Mouse (Mus musculus) forebrain, embryonic 11.5 days (tissue): Measurements from ENCODE around the gene Gm42906. TPM values are rescaled to one million over a fixed set of nuclear protein-coding genes. Genes with fewer than 3 reads are reported as not detected.

Source experiments
- ATAC-seq: fragments of 200-750 bp; cut with Nextera tagmentation; replicated peaks from 2 replicates; pipeline ENCODE4 v1.8.0; 2017; ENCODE audit warnings: moderate TSS enrichment; ENCODE audit not compliant: low FRiP score
- DNase-seq: peaks from one replicate; pipeline ENCODE4 v3.0.0-alpha.2; 2017; ENCODE audit warnings: low spot score
- H3K27ac ChIP-seq: fragments of 300-500 bp; sonication (generic); 2 replicates; pipeline ENCODE4 v1.5.1; 2014; ENCODE audit warnings: low read depth, low read length
- H3K27me3 ChIP-seq: fragments of 300-500 bp; sonication (generic); 2 replicates; pipeline ENCODE4 v1.6.1; 2014; ENCODE audit warnings: mild to moderate bottlenecking, low read length, mixed read lengths; ENCODE audit not compliant: control insufficient read depth, insufficient read depth
- H3K36me3 ChIP-seq: fragments of 300-500 bp; sonication (generic); 2 replicates; pipeline ENCODE4 v1.6.1; 2014; ENCODE audit warnings: mild to moderate bottlenecking, low read length, moderate library complexity, mixed read lengths; ENCODE audit not compliant: control insufficient read depth, insufficient read depth
- H3K4me1 ChIP-seq: fragments of 300-500 bp; sonication (generic); replicated peaks from 2 replicates; pipeline ENCODE4 v1.6.1; 2014; ENCODE audit warnings: low read length, mixed read lengths; ENCODE audit not compliant: control insufficient read depth, insufficient read depth
- H3K4me2 ChIP-seq: fragments of 300-500 bp; sonication (generic); 2 replicates; pipeline ENCODE4 v1.6.1; 2014; ENCODE audit warnings: low read depth, mild to moderate bottlenecking, low read length, moderate library complexity, mixed read lengths; ENCODE audit not compliant: severe bottlenecking
- H3K4me3 ChIP-seq: fragments of 300-500 bp; sonication (generic); 2 replicates; pipeline ENCODE4 v1.5.1; 2014; ENCODE audit warnings: low read depth, low read length
- H3K9ac ChIP-seq: fragments of 300-500 bp; sonication (generic); 2 replicates; pipeline ENCODE4 v1.6.1; 2014; ENCODE audit warnings: low read length
- H3K9me3 ChIP-seq: fragments of 300-500 bp; sonication (generic); 2 replicates; pipeline ENCODE4 v1.6.1; 2016; ENCODE audit warnings: low read length, mixed read lengths; ENCODE audit not compliant: control insufficient read depth
- WGBS: fragments of 180-500 bp; shearing (Covaris S2); extraction: QIAGEN DNeasy Blood & Tissue Kit; methylation state at CpG from one replicate; pipeline ENCODE4 v1.1.7; 2014; 5-methylcytosine and 5-hydroxymethylcytosine counted together
- polyA plus RNA-seq: library from polyadenylated mRNA; unstranded; fragments of >200 nt; fragmentation: Nextera tagmentation; extraction: Ambion mirVana; gene quantifications from 2 replicates; pipeline ENCODE4 v1.2.1, GENCODE M21; 2014

The Gm42906 gene
- polyA plus RNA-seq, 1 experiment from 2014 or later = not detected

DNA sequence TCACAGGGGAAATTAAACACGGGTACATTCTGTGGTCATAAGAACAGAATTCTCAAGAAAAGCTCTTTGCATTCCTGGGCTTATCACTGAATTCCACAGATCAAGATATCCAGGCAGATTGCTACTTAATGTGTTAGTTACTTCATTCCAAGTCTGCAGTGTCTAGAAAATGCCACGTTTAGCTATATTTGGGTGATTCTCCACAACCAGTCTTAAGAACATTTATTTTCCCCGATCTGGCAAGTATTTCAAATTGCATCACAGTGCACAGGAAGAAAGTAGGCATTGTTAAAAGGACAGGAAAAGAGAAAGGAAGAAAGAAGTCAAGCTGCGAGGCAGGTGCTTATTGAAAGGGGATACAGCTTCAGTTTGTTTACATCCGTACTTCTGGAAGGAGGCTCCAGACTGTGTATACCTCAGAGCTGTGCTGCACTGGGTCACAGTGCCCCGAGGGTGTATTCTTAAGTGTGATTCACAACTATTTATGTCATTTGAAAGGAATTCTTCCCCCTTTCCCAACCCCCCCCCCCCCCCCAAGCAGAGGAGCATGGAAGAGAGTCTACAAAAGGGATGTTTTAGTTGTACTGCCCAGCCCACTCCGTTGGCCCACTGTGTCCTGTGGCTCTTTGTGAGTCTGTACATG lies 373.7 kb downstream of the Gm42906 start:
- peak; percentile 53 for DNase-seq
- Histone ChIP-seq H3K27ac (no peak overlapping the region), H3K4me1 (peaks cover 8% of the 10 kb centered on the region; the same call in 1 of the 2 replicates), H3K9me3 (no peaks in the 10 kb centered on the region), H3K36me3 (no peaks in the 10 kb centered on the region), H3K4me3 (no peak overlapping the region), H3K27me3 (no peaks in the 10 kb centered on the region), H3K4me2 (no peak overlapping the region), H3K9ac (no peak overlapping the region)
- 36% methylated on average over 7 of the region's 7 CpGs for WGBS
- ATAC-seq = peak; percentile 62; the same call in 1 of the 2 replicates

GRCm38 (mm10) chr5:151053190-151053589 lies 374.8 kb downstream of the Gm42906 start:
- Histone ChIP-seq H3K27me3 (no peaks in the 10 kb centered on the region), H3K9ac (no peak overlapping the region), H3K4me1 (peaks cover 8% of the 10 kb centered on the region; the same call in 1 of the 2 replicates), H3K4me2 (no peak overlapping the region), H3K4me3 (no peak overlapping the region), H3K36me3 (no peaks in the 10 kb centered on the region), H3K27ac (no peak overlapping the region), H3K9me3 (no peaks in the 10 kb centered on the region)
- DNase-seq = no peak
- no peak for ATAC-seq
- WGBS = 92% methylated on average over 5 of the region's 5 CpGs

- Histone ChIP-seq H3K4me3 (no peak overlapping the region), H3K9me3 (no peaks in the 10 kb centered on the region), H3K36me3 (no peaks in the 10 kb centered on the region), H3K4me1 (peaks cover 8% of the 10 kb centered on the region; the same call in 1 of the 2 replicates), H3K27me3 (no peaks in the 10 kb centered on the region), H3K27ac (no peak overlapping the region), H3K4me2 (no peak overlapping the region), H3K9ac (no peak overlapping the region)
- 96% methylated on average over 8 of the region's 8 CpGs for WGBS
- no peak for DNase-seq
- ATAC-seq = no peak
Observed at GRCm38 (mm10) chr5:151052331-151052730, 375.6 kb downstream of the Gm42906 start.

GRCm38 (mm10) chr5:151047488-151047887 lies 380.5 kb downstream of the Gm42906 start:
- H3K27me3 ChIP-seq = no peaks in the 10 kb centered on the region
- no peak overlapping the region for H3K27ac ChIP-seq
- no peak overlapping the region for H3K4me3 ChIP-seq
- no peak overlapping the region for H3K4me2 ChIP-seq
- no peaks in the 10 kb centered on the region for H3K9me3 ChIP-seq
- H3K9ac ChIP-seq = no peak overlapping the region
- WGBS = 86% methylated on average over 12 of the region's 12 CpGs
- no peaks in the 10 kb centered on the region for H3K4me1 ChIP-seq
- no peak for ATAC-seq
- no peaks in the 10 kb centered on the region for H3K36me3 ChIP-seq
- no peak for DNase-seq

DNA sequence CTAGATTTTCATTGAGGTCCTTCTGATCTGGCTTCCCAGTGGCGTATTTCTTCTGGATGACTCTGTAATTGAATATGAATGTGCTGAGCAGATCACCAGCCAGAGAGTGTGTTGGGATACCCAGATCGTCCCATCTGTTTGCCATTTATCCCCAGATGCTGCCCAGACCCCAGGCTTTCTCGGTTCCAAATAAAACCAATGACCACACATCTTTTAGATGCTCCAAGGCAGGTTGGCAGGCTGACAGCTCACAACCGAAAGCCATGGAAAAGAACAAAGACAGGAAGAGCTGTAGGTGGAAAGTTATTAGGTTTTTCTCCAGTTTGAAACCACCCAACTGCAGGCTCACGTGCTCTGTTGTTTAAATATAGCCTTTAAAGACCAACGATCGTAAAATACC lies 381.0 kb downstream of the Gm42906 start:
- WGBS = 85% methylated on average over 7 of the region's 7 CpGs
- Histone ChIP-seq H3K4me2 (no peak overlapping the region), H3K27me3 (no peaks in the 10 kb centered on the region), H3K27ac (no peak overlapping the region), H3K9me3 (no peaks in the 10 kb centered on the region), H3K9ac (no peak overlapping the region), H3K4me3 (no peak overlapping the region), H3K36me3 (no peaks in the 10 kb centered on the region), H3K4me1 (no peaks in the 10 kb centered on the region)
- DNase-seq (no peak), ATAC-seq (no peak)

DNA sequence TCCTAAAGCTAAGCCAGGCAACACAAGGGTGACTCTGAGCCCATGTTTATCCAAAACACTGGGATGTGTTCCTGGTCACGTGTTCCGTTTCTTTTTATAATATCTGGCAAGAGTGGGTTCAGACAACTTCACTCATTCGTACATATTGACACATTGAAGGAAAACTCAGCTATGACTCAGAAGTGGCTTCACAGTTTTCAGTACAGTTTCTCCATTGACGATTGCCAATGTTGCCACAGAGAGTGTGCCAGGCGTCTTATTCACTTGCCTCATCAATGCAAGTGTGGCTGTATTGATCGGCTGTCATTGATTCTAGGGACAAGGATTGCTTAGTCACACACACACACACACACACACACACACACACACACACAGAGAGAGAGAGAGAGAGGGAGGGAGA lies 381.8 kb downstream of the Gm42906 start:
- Histone ChIP-seq H3K27me3 (no peaks in the 10 kb centered on the region), H3K27ac (no peak overlapping the region), H3K9me3 (no peaks in the 10 kb centered on the region), H3K4me3 (no peak overlapping the region), H3K9ac (no peak overlapping the region), H3K4me2 (no peak overlapping the region), H3K36me3 (no peaks in the 10 kb centered on the region), H3K4me1 (no peaks in the 10 kb centered on the region)
- DNase-seq (no peak), ATAC-seq (no peak)
- 95% methylated on average over 6 of the region's 6 CpGs for WGBS

GRCm38 (mm10) chr5:151042911-151043310 lies 385.1 kb downstream of the Gm42906 start:
- Histone ChIP-seq H3K4me1 (no peaks in the 10 kb centered on the region), H3K4me3 (no peak overlapping the region), H3K4me2 (no peak overlapping the region), H3K9me3 (no peaks in the 10 kb centered on the region), H3K36me3 (no peaks in the 10 kb centered on the region), H3K9ac (no peak overlapping the region), H3K27me3 (no peaks in the 10 kb centered on the region), H3K27ac (no peak overlapping the region)
- WGBS = 94% methylated on average over 5 of the region's 5 CpGs
- no peak for ATAC-seq
- no peak for DNase-seq

DNA sequence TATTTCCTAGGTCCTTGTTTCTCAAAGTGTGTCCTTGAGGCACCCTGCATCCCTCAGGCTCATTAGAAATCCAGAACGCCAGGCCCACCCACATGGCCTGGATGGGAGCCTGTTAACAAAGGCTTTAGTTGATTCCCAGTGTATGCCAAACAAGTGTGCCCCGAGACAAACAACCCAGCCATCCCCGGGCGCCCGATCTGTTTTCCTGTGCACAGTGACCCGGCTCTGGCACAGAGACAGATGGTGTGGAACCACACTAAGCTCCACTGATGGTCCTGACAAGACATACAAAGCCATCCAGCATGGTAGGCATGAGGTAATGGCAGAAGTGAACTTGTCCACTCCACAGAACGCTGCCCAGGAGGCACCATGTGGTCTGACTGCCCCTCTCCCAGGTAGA lies 390.1 kb downstream of the Gm42906 start:
- no peak for ATAC-seq
- 82% methylated on average over 7 of the region's 7 CpGs for WGBS
- peak; percentile 37 for DNase-seq
- no peak overlapping the region for H3K4me3 ChIP-seq
- H3K36me3 ChIP-seq = no peaks in the 10 kb centered on the region
- H3K9me3 ChIP-seq = no peaks in the 10 kb centered on the region
- H3K4me1 ChIP-seq = no peaks in the 10 kb centered on the region
- H3K27ac ChIP-seq = no peak overlapping the region
- H3K27me3 ChIP-seq = no peaks in the 10 kb centered on the region
- no peak overlapping the region for H3K9ac ChIP-seq
- H3K4me2 ChIP-seq = no peak overlapping the region
